Mouse (Mus musculus): Measurements from ENCODE around the gene Gm4763. TPM values are rescaled to one million over a fixed set of nuclear protein-coding genes. Genes with fewer than 3 reads are reported as not detected.

The Gm4763 gene
- polyA plus RNA-seq, 1 experiment from 2014 or later: not detected

GRCm38 (mm10) chr7:24758520-24758919 is 31.8 kb upstream of the Gm4763 start:
- no peak overlapping the region for H3K4me3 ChIP-seq (ENCODE audit: low read depth, low read length)
- ATAC-seq: no peak
- TF ChIP-seq CTCF (IDR thresholded peaks at IDR 0.05; ENCODE audit: low read depth): no peak
- H3K27me3 ChIP-seq (replicated peaks; ENCODE audit: control insufficient read depth, insufficient read depth, low read length): no peaks in the 10 kb centered on the region
- H3K9me3 ChIP-seq (ENCODE audit: control insufficient read depth): no peaks in the 10 kb centered on the region
- H3K9ac ChIP-seq (ENCODE audit: low read depth, low read length): no peak overlapping the region
- no peaks in the 10 kb centered on the region for H3K4me1 ChIP-seq (replicated peaks; ENCODE audit: control insufficient read depth, insufficient read depth, low read length)
- no peaks in the 10 kb centered on the region for H3K36me3 ChIP-seq (ENCODE audit: control insufficient read depth, insufficient read depth)
- no peak overlapping the region for H3K4me2 ChIP-seq (replicated peaks; ENCODE audit: low read depth)
- H3K27ac ChIP-seq (ENCODE audit: low read depth, low read length): no peak overlapping the region
- 79% methylated on average over 1 of the region's 1 CpGs for WGBS

- 63% methylated on average over 5 of the region's 5 CpGs for WGBS
- H3K27me3 ChIP-seq (replicated peaks; ENCODE audit: control insufficient read depth, insufficient read depth, low read length): no peaks in the 10 kb centered on the region
- no peak overlapping the region for H3K4me2 ChIP-seq (replicated peaks; ENCODE audit: low read depth)
- TF ChIP-seq CTCF (IDR thresholded peaks at IDR 0.05; ENCODE audit: low read depth): no peak
- H3K9me3 ChIP-seq (ENCODE audit: control insufficient read depth): no peaks in the 10 kb centered on the region
- no peak overlapping the region for H3K4me3 ChIP-seq (ENCODE audit: low read depth, low read length)
- H3K9ac ChIP-seq (ENCODE audit: low read depth, low read length): no peak overlapping the region
- H3K36me3 ChIP-seq (ENCODE audit: control insufficient read depth, insufficient read depth): no peaks in the 10 kb centered on the region
- no peak for ATAC-seq
- no peak overlapping the region for H3K27ac ChIP-seq (ENCODE audit: low read depth, low read length)
- no peaks in the 10 kb centered on the region for H3K4me1 ChIP-seq (replicated peaks; ENCODE audit: control insufficient read depth, insufficient read depth, low read length)
Measured at GRCm38 (mm10) chr7:24753476-24753875, 26.8 kb upstream of the Gm4763 start.

- H3K4me1 ChIP-seq (replicated peaks; ENCODE audit: control insufficient read depth, insufficient read depth, low read length): no peaks in the 10 kb centered on the region
- no peak overlapping the region for H3K4me3 ChIP-seq (ENCODE audit: low read depth, low read length)
- no peak for ATAC-seq
- no peaks in the 10 kb centered on the region for H3K9me3 ChIP-seq (ENCODE audit: control insufficient read depth)
- H3K36me3 ChIP-seq (ENCODE audit: control insufficient read depth, insufficient read depth): no peaks in the 10 kb centered on the region
- no peak overlapping the region for H3K27ac ChIP-seq (ENCODE audit: low read depth, low read length)
- TF ChIP-seq CTCF (IDR thresholded peaks at IDR 0.05; ENCODE audit: low read depth): no peak
- WGBS: 81% methylated on average over 2 of the region's 2 CpGs
- no peak overlapping the region for H3K9ac ChIP-seq (ENCODE audit: low read depth, low read length)
- H3K4me2 ChIP-seq (replicated peaks; ENCODE audit: low read depth): no peak overlapping the region
- H3K27me3 ChIP-seq (replicated peaks; ENCODE audit: control insufficient read depth, insufficient read depth, low read length): no peaks in the 10 kb centered on the region
Measured at GRCm38 (mm10) chr7:24751610-24752009, 24.9 kb upstream of the Gm4763 start.

- ATAC-seq: no peak
- H3K4me1 ChIP-seq (replicated peaks; ENCODE audit: control insufficient read depth, insufficient read depth, low read length): no peaks in the 10 kb centered on the region
Measured at GRCm38 (mm10) chr7:24750695-24751094, 24.0 kb upstream of the Gm4763 start.

GRCm38 (mm10) chr7:24735970-24736670 is 9.4 kb upstream of the Gm4763 start:
- Histone ChIP-seq H3K27me3 (replicated peaks; ENCODE audit: control insufficient read depth, insufficient read depth, low read length) (no peaks in the 10 kb centered on the region), H3K9ac (ENCODE audit: low read depth, low read length) (no peak overlapping the region), H3K4me2 (replicated peaks; ENCODE audit: low read depth) (no peak overlapping the region), H3K4me3 (ENCODE audit: low read depth, low read length) (no peak overlapping the region), H3K27ac (ENCODE audit: low read depth, low read length) (no peak overlapping the region), H3K36me3 (ENCODE audit: control insufficient read depth, insufficient read depth) (no peaks in the 10 kb centered on the region), H3K9me3 (ENCODE audit: control insufficient read depth) (no peaks in the 10 kb centered on the region), H3K4me1 (replicated peaks; ENCODE audit: control insufficient read depth, insufficient read depth, low read length) (no peaks in the 10 kb centered on the region)
- 21% methylated on average over 17 of the region's 17 CpGs for WGBS
- no peak for TF ChIP-seq CTCF (IDR thresholded peaks at IDR 0.05; ENCODE audit: low read depth)
- no peak for ATAC-seq

More at GRCm38 (mm10) chr7:24750695-24751094, 24.0 kb upstream of the Gm4763 start:
- Histone ChIP-seq H3K9ac (ENCODE audit: low read depth, low read length) (no peak overlapping the region), H3K27me3 (replicated peaks; ENCODE audit: control insufficient read depth, insufficient read depth, low read length) (no peaks in the 10 kb centered on the region), H3K4me3 (ENCODE audit: low read depth, low read length) (no peak overlapping the region), H3K4me2 (replicated peaks; ENCODE audit: low read depth) (no peak overlapping the region), H3K9me3 (ENCODE audit: control insufficient read depth) (no peaks in the 10 kb centered on the region), H3K27ac (ENCODE audit: low read depth, low read length) (no peak overlapping the region), H3K36me3 (ENCODE audit: control insufficient read depth, insufficient read depth) (no peaks in the 10 kb centered on the region)
- no peak for TF ChIP-seq CTCF (IDR thresholded peaks at IDR 0.05; ENCODE audit: low read depth)
- 41% methylated on average over 4 of the region's 4 CpGs for WGBS

GRCm38 (mm10) chr7:24715039-24715438 is 11.7 kb downstream of the Gm4763 start:
- no peaks in the 10 kb centered on the region for H3K4me1 ChIP-seq (replicated peaks; ENCODE audit: control insufficient read depth, insufficient read depth, low read length)
- H3K9ac ChIP-seq (ENCODE audit: low read depth, low read length): no peak overlapping the region
- H3K4me2 ChIP-seq (replicated peaks; ENCODE audit: low read depth): no peak overlapping the region
- TF ChIP-seq CTCF (IDR thresholded peaks at IDR 0.05; ENCODE audit: low read depth): no peak
- no peaks in the 10 kb centered on the region for H3K36me3 ChIP-seq (ENCODE audit: control insufficient read depth, insufficient read depth)
- H3K27me3 ChIP-seq (replicated peaks; ENCODE audit: control insufficient read depth, insufficient read depth, low read length): no peaks in the 10 kb centered on the region
- no peak overlapping the region for H3K27ac ChIP-seq (ENCODE audit: low read depth, low read length)
- no peaks in the 10 kb centered on the region for H3K9me3 ChIP-seq (ENCODE audit: control insufficient read depth)
- no peak overlapping the region for H3K4me3 ChIP-seq (ENCODE audit: low read depth, low read length)
- ATAC-seq: no peak
- 59% methylated on average over 6 of the region's 6 CpGs for WGBS
